Mouse (Mus musculus) embryonic facial prominence, embryonic 12.5 days (tissue): ENCODE data around the gene Necap1. TPM values are rescaled to one million over a fixed set of nuclear protein-coding genes. Genes with fewer than 3 reads are reported as not detected.

Source experiments
- ATAC-seq: fragments of 200-750 bp; cut with Nextera tagmentation; 2 replicates; pipeline ENCODE4 v1.8.0; 2017; ENCODE audit not compliant: insufficient number of reproducible peaks, insufficient read depth, low FRiP score, low TSS enrichment
- H3K27ac ChIP-seq: fragments of 300-500 bp; sonication (generic); 2 replicates; pipeline ENCODE4 v1.5.1; 2016; ENCODE audit warnings: mild to moderate bottlenecking
- H3K27me3 ChIP-seq: fragments of 300-500 bp; sonication (generic); 2 replicates; pipeline ENCODE4 v1.6.1; 2016; ENCODE audit warnings: mild to moderate bottlenecking, moderate library complexity
- H3K36me3 ChIP-seq: fragments of 300-500 bp; sonication (generic); 2 replicates; pipeline ENCODE4 v1.6.1; 2016; ENCODE audit warnings: mild to moderate bottlenecking
- H3K4me1 ChIP-seq: fragments of 300-500 bp; sonication (generic); 2 replicates; pipeline ENCODE4 v1.6.1; 2016
- H3K4me2 ChIP-seq: fragments of 300-500 bp; sonication (generic); replicated peaks from 2 replicates; pipeline ENCODE4 v1.6.1; 2016; ENCODE audit warnings: mild to moderate bottlenecking, moderate library complexity
- H3K4me3 ChIP-seq: fragments of 300-500 bp; sonication (generic); 2 replicates; pipeline ENCODE4 v1.5.1; 2016; ENCODE audit warnings: mild to moderate bottlenecking
- H3K9ac ChIP-seq: fragments of 300-500 bp; sonication (generic); 2 replicates; pipeline ENCODE4 v1.6.1; 2016; ENCODE audit warnings: mild to moderate bottlenecking, moderate library complexity
- H3K9me3 ChIP-seq: fragments of 300-500 bp; sonication (generic); 2 replicates; pipeline ENCODE4 v1.6.1; 2016; ENCODE audit warnings: mild to moderate bottlenecking, moderate library complexity
- WGBS: fragments of 180-500 bp; shearing (Covaris S2); methylation state at CpG from one replicate; pipeline ENCODE4 v1.1.7; 2016; 5-methylcytosine and 5-hydroxymethylcytosine counted together
- polyA plus RNA-seq: library from polyadenylated mRNA; unstranded; fragments of >200 nt; fragmentation: Nextera tagmentation; extraction: Ambion mirVana; gene quantifications from 2 replicates; pipeline ENCODE4 v1.2.1, GENCODE M21; 2016

Gene Necap1
- 59.6 and 65.4 TPM in 2 replicates for polyA plus RNA-seq

GRCm38 (mm10) chr6:122873871-122874719 is at the start of gene Necap1:
Gene Necap1, plus strand, starts transcription at chr6:122874474.
- peak; percentile 93 for ATAC-seq

DNA sequence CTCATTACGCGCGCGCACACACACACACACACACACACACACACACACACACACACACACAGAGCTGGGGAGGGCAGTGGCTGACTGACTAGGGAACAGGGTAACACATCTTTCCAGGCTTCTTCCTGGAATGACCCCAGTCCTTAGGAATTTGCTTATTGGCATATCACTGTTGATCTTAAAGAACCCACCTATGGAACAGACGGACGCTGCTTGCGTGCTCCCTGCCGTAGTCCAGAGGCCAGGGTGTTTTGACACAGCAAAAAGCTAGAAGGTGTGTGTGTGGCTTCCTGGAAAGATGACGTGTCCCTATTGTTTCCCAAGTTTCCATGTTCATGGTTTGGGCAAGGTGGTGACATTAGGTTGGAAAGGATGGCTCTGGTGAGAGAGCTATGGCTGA is 49.1 kb upstream of the Necap1 start:
- no peak overlapping the region for H3K9ac ChIP-seq
- H3K4me1 ChIP-seq: peaks cover 28% of the 10 kb centered on the region

More at GRCm38 (mm10) chr6:122873871-122874719, at the start of gene Necap1:
- peak within 1 kb of the TSS; percentile 83 for H3K9ac ChIP-seq
- 0 out of 2 replicates have a peak, but pooled peaks cover 5% of the 10 kb centered on the region for H3K36me3 ChIP-seq
- H3K27me3 ChIP-seq: no peaks in the 10 kb centered on the region
- WGBS: 7% methylated on average over 43 of the region's 43 CpGs
- H3K4me3 ChIP-seq: peak within 1 kb of the TSS; percentile 88
- peak within 1 kb of the TSS; percentile 54 for H3K4me2 ChIP-seq
- H3K9me3 ChIP-seq: no peaks in the 10 kb centered on the region
- peak within 1 kb of the TSS; percentile 83 for H3K27ac ChIP-seq
- H3K4me1 ChIP-seq: peaks cover 4% of the 10 kb centered on the region

GRCm38 (mm10) chr6:122825923-122826742 is 48.1 kb upstream of the Necap1 start:
- Histone ChIP-seq H3K9me3 (no peaks in the 10 kb centered on the region), H3K27me3 (no peaks in the 10 kb centered on the region), H3K4me1 (peaks cover 21% of the 10 kb centered on the region), H3K9ac (peak overlapping the region; percentile 44), H3K27ac (peak overlapping the region; percentile 50; the same call in 1 of the 2 replicates), H3K4me2 (peak overlapping the region; percentile 68), H3K4me3 (peak overlapping the region; percentile 41), H3K36me3 (0 out of 2 replicates have a peak, but pooled peaks cover 13% of the 10 kb centered on the region)
- WGBS: 4% methylated on average over 29 of the region's 29 CpGs
- peak; percentile 65 for ATAC-seq

More for the DNA sequence above, 49.1 kb upstream of the Necap1 start:
- Histone ChIP-seq H3K4me2 (no peak overlapping the region), H3K4me3 (no peak overlapping the region), H3K36me3 (0 out of 2 replicates have a peak, but pooled peaks cover 13% of the 10 kb centered on the region), H3K9me3 (no peaks in the 10 kb centered on the region), H3K27ac (no peak overlapping the region), H3K27me3 (no peaks in the 10 kb centered on the region)
- WGBS: 94% methylated on average over 9 of the region's 9 CpGs
- ATAC-seq: no peak

GRCm38 (mm10) chr6:122828086-122828485 is 46.2 kb upstream of the Necap1 start:
- no peak for ATAC-seq

GRCm38 (mm10) chr6:122832880-122833279 is 41.4 kb upstream of the Necap1 start:
- ATAC-seq: no peak
- no peak overlapping the region for H3K27ac ChIP-seq
- H3K27me3 ChIP-seq: no peaks in the 10 kb centered on the region
- H3K36me3 ChIP-seq: peaks cover 63% of the 10 kb centered on the region
- H3K4me3 ChIP-seq: no peak overlapping the region
- no peaks in the 10 kb centered on the region for H3K4me1 ChIP-seq
- no peaks in the 10 kb centered on the region for H3K9me3 ChIP-seq
- 86% methylated on average over 7 of the region's 7 CpGs for WGBS
- no peak overlapping the region for H3K9ac ChIP-seq
- no peak overlapping the region for H3K4me2 ChIP-seq

More at GRCm38 (mm10) chr6:122828086-122828485, 46.2 kb upstream of the Necap1 start:
- 40% methylated on average over 13 of the region's 13 CpGs for WGBS
- Histone ChIP-seq H3K4me3 (no peak overlapping the region), H3K9ac (no peak overlapping the region), H3K27ac (no peak overlapping the region), H3K9me3 (no peaks in the 10 kb centered on the region), H3K36me3 (peaks cover 21% of the 10 kb centered on the region), H3K4me2 (no peak overlapping the region), H3K27me3 (no peaks in the 10 kb centered on the region), H3K4me1 (peaks cover 13% of the 10 kb centered on the region)

DNA sequence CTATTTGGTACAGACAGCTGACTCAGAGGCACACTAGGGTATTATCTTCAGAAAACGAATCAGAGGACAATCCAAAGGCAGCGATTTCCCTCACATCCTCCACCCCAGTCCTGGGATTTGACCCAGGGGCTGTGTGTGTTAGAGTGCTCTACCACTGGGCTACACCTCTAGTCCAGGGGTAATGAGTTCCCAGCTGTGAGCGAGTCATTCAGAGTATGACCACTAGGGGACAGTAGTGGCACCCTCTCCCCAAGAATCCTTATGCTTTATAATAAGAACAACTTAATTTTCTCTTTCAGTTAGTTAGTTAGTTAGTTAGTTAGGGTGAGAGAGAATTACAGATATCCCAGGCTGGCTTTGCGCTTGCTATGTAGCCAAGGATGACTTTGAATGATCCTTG is 39.9 kb upstream of the Necap1 start:
- no peaks in the 10 kb centered on the region for H3K9me3 ChIP-seq
- no peaks in the 10 kb centered on the region for H3K4me1 ChIP-seq
- no peak overlapping the region for H3K27ac ChIP-seq
- peaks cover 64% of the 10 kb centered on the region for H3K36me3 ChIP-seq
- no peak overlapping the region for H3K4me2 ChIP-seq
- H3K4me3 ChIP-seq: no peak overlapping the region
- no peak overlapping the region for H3K9ac ChIP-seq
- WGBS: 67% methylated on average over 4 of the region's 4 CpGs
- no peak for ATAC-seq
- no peaks in the 10 kb centered on the region for H3K27me3 ChIP-seq

DNA sequence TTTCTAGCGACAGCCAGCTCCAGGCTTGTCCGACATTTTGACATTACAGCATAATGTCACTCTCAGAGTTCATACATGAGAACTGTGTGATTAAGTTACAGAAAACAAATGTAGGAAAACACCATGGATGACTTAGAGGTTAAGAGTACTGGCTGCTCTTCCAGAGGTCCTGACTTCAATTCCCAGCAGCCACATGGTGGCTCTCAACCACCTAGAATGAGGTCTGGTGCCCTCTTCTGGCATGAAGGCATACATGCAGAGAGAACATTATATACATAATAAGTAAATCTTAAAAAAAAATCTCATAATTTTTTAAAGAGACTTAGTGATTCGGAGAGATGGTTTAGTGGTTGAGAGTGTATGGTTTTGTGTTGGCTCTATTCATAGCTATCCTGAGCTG is 37.3 kb upstream of the Necap1 start:
- Histone ChIP-seq H3K4me2 (no peak overlapping the region), H3K4me1 (no peaks in the 10 kb centered on the region), H3K36me3 (peaks cover 87% of the 10 kb centered on the region), H3K9ac (no peak overlapping the region), H3K27me3 (no peaks in the 10 kb centered on the region), H3K27ac (no peak overlapping the region), H3K9me3 (no peaks in the 10 kb centered on the region), H3K4me3 (no peak overlapping the region)
- 92% methylated on average over 3 of the region's 3 CpGs for WGBS
- no peak for ATAC-seq

DNA sequence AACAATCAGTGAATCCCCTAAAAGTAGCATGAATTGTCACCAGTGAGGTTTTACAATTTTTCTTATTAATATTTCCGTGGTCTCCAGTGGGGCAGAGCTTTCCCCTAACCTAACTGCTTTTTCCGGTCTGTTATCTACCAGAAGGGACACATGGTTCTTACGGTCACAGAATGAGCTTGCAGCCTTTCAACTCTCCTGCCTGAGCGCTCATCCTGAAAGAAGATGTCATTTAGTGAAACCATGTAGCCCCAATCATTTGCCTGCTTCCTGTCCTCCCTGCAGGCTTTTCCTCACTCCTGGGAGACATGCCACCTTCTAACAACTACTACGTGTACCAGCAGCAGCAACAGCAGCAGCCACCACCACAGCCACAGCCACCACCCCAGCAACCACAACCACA is 36.7 kb upstream of the Necap1 start:
- ATAC-seq: no peak
- no peak overlapping the region for H3K4me3 ChIP-seq
- no peaks in the 10 kb centered on the region for H3K9me3 ChIP-seq
- H3K36me3 ChIP-seq: peaks cover 83% of the 10 kb centered on the region
- H3K4me1 ChIP-seq: no peaks in the 10 kb centered on the region
- 94% methylated on average over 5 of the region's 5 CpGs for WGBS
- no peak overlapping the region for H3K27ac ChIP-seq
- H3K27me3 ChIP-seq: no peaks in the 10 kb centered on the region
- no peak overlapping the region for H3K4me2 ChIP-seq
- H3K9ac ChIP-seq: no peak overlapping the region

DNA sequence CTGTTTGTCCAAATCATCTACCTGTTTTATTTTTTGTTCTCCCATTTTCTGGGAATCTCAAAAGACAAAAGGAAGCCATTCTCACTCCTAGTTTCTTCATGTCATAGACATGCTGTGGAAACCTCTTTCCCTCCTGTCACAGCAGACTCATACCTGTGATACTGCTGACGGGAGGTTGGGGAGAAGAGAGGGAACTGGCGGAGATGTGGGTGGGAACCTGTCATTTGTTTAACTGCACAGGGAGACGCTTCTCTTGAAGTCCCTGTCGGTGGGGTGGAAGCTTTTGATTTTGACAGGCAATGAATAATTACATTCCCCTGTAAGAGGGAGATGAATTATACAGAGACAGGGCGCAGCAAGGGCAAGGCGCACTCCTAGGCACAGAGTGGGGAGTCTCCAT is 30.5 kb upstream of the Necap1 start:
- Histone ChIP-seq H3K36me3 (peaks cover 43% of the 10 kb centered on the region), H3K27ac (no peak overlapping the region), H3K9ac (no peak overlapping the region), H3K27me3 (no peaks in the 10 kb centered on the region), H3K4me3 (no peak overlapping the region), H3K4me1 (no peaks in the 10 kb centered on the region), H3K9me3 (no peaks in the 10 kb centered on the region), H3K4me2 (no peak overlapping the region)
- 88% methylated on average over 6 of the region's 6 CpGs for WGBS
- no peak for ATAC-seq

- no peak overlapping the region for H3K4me3 ChIP-seq
- WGBS: 75% methylated on average over 2 of the region's 2 CpGs
- no peaks in the 10 kb centered on the region for H3K4me1 ChIP-seq
- no peak for ATAC-seq
- no peak overlapping the region for H3K27ac ChIP-seq
- no peaks in the 10 kb centered on the region for H3K27me3 ChIP-seq
- H3K9ac ChIP-seq: no peak overlapping the region
- no peak overlapping the region for H3K4me2 ChIP-seq
- no peaks in the 10 kb centered on the region for H3K9me3 ChIP-seq
- no peaks in the 10 kb centered on the region for H3K36me3 ChIP-seq
Observed at GRCm38 (mm10) chr6:122852696-122853095, 21.6 kb upstream of the Necap1 start.

- H3K4me1 ChIP-seq: no peaks in the 10 kb centered on the region
- no peaks in the 10 kb centered on the region for H3K36me3 ChIP-seq
- no peak for ATAC-seq
- no peak overlapping the region for H3K4me2 ChIP-seq
- no peak overlapping the region for H3K9ac ChIP-seq
- 83% methylated on average over 12 of the region's 12 CpGs for WGBS
- no peak overlapping the region for H3K27ac ChIP-seq
- H3K9me3 ChIP-seq: no peaks in the 10 kb centered on the region
- no peak overlapping the region for H3K4me3 ChIP-seq
- H3K27me3 ChIP-seq: no peaks in the 10 kb centered on the region
Observed at GRCm38 (mm10) chr6:122854552-122854951, 19.7 kb upstream of the Necap1 start.
